8 mouse cellular contexts compared by ENCODE assay signal in genomic region chr3:88145411-88145782, GRCm38 (mm10). TPM values are rescaled to one million over a fixed set of nuclear protein-coding genes. Genes with fewer than 3 reads are reported as not detected.
A peak's percentile ranks its signal among the peaks of the same experiment; 100 is the strongest.
DNase-seq lines count a peak whose midpoint lies in the region; ATAC-seq and TF ChIP-seq lines count a peak whose summit lies in the region.

No protein-coding gene starts in this region.

- no peak overlapping the region for H3K4me3 ChIP-seq in lung, adult 2 months (replicated peaks; ENCODE audit: extremely low read depth, low read depth, low read length)
- H3K4me3 ChIP-seq in intestine, embryonic 15.5 days (replicated peaks), result 0 out of 2 replicates have a peak overlapping the region, but pooled peaks have one; percentile 6
- peak overlapping the region; percentile 32 for H3K4me3 ChIP-seq in olfactory bulb, adult 2 months (ENCODE audit: insufficient read depth, low read depth, low read length)

- H3K27me3 ChIP-seq in intestine, embryonic 15.5 days (replicated peaks), result no peaks in the 10 kb centered on the region

- peak overlapping the region; percentile 96 for H3K9ac ChIP-seq in intestine, embryonic 15.5 days

- no peaks in the 10 kb centered on the region for H3K9me3 ChIP-seq in intestine, embryonic 15.5 days

- H3K36me3 ChIP-seq in intestine, embryonic 15.5 days, result no peaks in the 10 kb centered on the region

- DNase-seq in lung, postnatal 10 days, result peak; percentile 21
- DNase-seq in lung, adult 2 months, result no peak
- peak; percentile 86 for DNase-seq in brain, adult 2 months (ENCODE audit: low read depth, low spot score)
- DNase-seq in gastrocnemius, postnatal 14 days, result peak; percentile 69
- no peak for DNase-seq in left cerebral cortex, postnatal 4 days
- DNase-seq in T-cell, adult 2 months (ENCODE audit: low spot score), result no peak

- H3K4me1 ChIP-seq in lung, adult 2 months (ENCODE audit: control insufficient read depth, insufficient read depth, low read length), result peaks cover 68% of the 10 kb centered on the region
- peaks cover 82% of the 10 kb centered on the region for H3K4me1 ChIP-seq in intestine, embryonic 15.5 days (replicated peaks)
- peaks cover 67% of the 10 kb centered on the region for H3K4me1 ChIP-seq in olfactory bulb, adult 2 months (ENCODE audit: control insufficient read depth, insufficient read depth, low read length)

- peak overlapping the region; percentile 93 for H3K4me2 ChIP-seq in intestine, embryonic 15.5 days (replicated peaks)

- no peak for TF ChIP-seq CTCF in lung, adult 2 months (IDR thresholded peaks at IDR 0.05; ENCODE audit: insufficient read depth, low read length)
- TF ChIP-seq CTCF in olfactory bulb, adult 2 months (IDR thresholded peaks at IDR 0.05; ENCODE audit: insufficient read depth, low read depth, low read length), result no peak

- 12% methylated on average over 4 of the region's 4 CpGs for WGBS in lung, adult 2 months
- WGBS in intestine, embryonic 15.5 days, result 25% methylated on average over 4 of the region's 4 CpGs
- WGBS in olfactory bulb, adult 2 months, result 8% methylated on average over 4 of the region's 4 CpGs

- H3K27ac ChIP-seq in intestine, embryonic 15.5 days, result peak overlapping the region; percentile 100
- H3K27ac ChIP-seq in olfactory bulb, adult 2 months (ENCODE audit: insufficient read depth, low read depth, low read length), result peak overlapping the region; percentile 84

- TF ChIP-seq POLR2A in lung, adult 2 months (IDR thresholded peaks at IDR 0.05; ENCODE audit: borderline replicate concordance, extremely low read depth, low read depth, low read length), result no peak
- TF ChIP-seq POLR2A in olfactory bulb, adult 2 months (IDR thresholded peaks at IDR 0.05; ENCODE audit: insufficient read depth, low read depth, low read length), result no peak

- no peak for ATAC-seq in intestine, embryonic 15.5 days

- intact Hi-C loops in gastrocnemius, postnatal 14 days (cut with DNase I; ENCODE audit: low total_unique reads), result no loop called here
- intact Hi-C loops in left cerebral cortex, postnatal 4 days (cut with DNase I), result no loop called here

RNA-seq across cellular contexts. Expression of gene Mef2d, which starts 3.2 kb away (rescaled TPM):
- 87.0 and 94.3 TPM in 2 replicates for polyA plus RNA-seq in lung, adult 2 months (2012; rRNA removed)
- 100 to 1,000 TPM; 136 to 137 TPM for total RNA-seq in gastrocnemius, postnatal 14 days (2021)
- 19.7 and 20.8 TPM in 2 replicates for polyA plus RNA-seq in intestine, embryonic 15.5 days (2015; fragmentation: Nextera tagmentation; extraction: Ambion mirVana)
- polyA plus RNA-seq in olfactory bulb, adult 2 months (2012; ENCODE audit: insufficient read depth, insufficient read length, low replicate concordance, missing spikeins), result 460 TPM in 1 of 2 replicates, not detected in the other
- total RNA-seq in left cerebral cortex, postnatal 4 days (2021), result 100 to 1,000 TPM; 113 to 121 TPM

Comparison
In these comparisons a context has a peak if more than half of its experiments do, and no peak if none do; other contexts are left out.
1. DNase-seq: peak in lung, postnatal 10 days (single experiment), brain, adult 2 months (single experiment) and gastrocnemius, postnatal 14 days (single experiment); none in lung, adult 2 months (single experiment), left cerebral cortex, postnatal 4 days (single experiment) and T-cell, adult 2 months (single experiment).